Mouse (Mus musculus) cerebellum, adult 11 months (tissue): ENCODE results near the gene Arid3c.
A peak's percentile ranks its signal among the peaks of the same experiment; 100 is the strongest.

Experiments
- DNase-seq: peaks from one replicate; pipeline ENCODE4 v3.0.0; 2022

The Arid3c gene

DNA sequence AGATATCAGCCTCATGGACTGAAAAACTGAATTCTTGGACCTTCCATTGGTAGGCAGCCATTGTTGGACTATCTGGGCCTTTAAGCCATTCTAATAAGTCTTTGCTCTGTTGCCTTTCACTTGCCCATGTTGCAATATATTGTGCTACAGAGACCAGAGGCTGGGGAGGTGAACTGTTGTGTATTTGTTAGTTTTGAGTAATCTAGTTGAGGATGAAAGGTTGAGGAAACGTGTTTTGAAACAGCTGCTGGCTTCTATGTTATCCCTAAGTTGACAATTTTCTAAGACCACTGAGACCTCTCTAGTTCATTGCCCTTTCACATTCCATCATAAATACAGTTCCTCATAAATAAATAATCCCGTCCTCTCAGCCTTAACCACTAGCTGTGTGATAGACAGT, 13.2 kb upstream of the Arid3c start:
- no peak for DNase-seq

DNA sequence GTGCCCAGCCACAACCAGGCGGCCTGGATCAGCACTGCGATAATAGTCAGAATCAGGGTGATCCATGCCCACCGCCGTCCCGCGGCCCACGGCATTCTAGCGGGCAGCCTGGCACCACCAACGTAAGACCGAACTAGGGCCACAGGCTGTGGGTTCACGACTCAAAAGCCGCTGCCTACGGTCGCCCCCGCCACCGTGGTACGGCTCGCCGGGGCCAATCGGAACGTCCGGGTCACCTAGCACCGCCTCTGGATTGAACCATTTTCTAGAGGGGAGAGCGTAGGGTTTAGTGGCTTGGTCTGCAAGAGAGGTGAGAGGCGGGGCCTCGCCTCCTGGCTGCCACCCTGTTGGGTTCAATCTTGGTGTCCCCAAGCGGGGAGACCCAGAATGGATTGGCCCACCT, 10.2 kb upstream of the Arid3c start:
- DNase-seq, result peak; percentile 93

- DNase-seq, result peak; percentile 57
Measured at GRCm38 (mm10) chr4:41740380-41741157, 9.6 kb upstream of the Arid3c start.

DNA sequence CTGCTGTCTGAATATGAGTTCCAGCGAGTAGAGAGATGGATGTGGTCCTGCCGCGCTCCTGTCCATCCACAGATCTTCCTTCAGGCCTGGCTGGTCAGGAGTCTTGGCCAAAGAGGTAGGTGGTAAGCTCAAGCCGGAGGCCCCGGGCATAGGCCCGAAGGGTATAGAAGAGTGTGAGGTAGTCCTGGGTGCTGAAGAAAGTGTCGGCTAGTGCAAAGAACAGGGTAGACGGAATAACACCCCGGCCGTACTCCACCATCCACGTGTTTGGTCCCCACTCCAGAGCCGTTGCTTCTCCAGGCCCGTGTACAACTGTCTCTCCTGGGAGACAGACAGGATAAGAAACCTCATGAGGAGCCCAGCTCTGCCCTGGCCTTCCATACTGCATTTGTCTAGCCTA, 8.3 kb upstream of the Arid3c start:
- no peak for DNase-seq

- DNase-seq, result no peak
Measured at GRCm38 (mm10) chr4:41738256-41738603, 7.3 kb upstream of the Arid3c start.

- DNase-seq, result peak; percentile 57
Measured at GRCm38 (mm10) chr4:41737602-41738255, 6.8 kb upstream of the Arid3c start.

- no peak for DNase-seq
Measured at GRCm38 (mm10) chr4:41726826-41727621, 3.9 kb downstream of the Arid3c start.

GRCm38 (mm10) chr4:41722918-41723351, 8.0 kb downstream of the Arid3c start, which contains the start of gene Dctn3:
Gene Dctn3, minus strand, starts transcription at chr4:41723170.
- peak; percentile 87 for DNase-seq

- DNase-seq, result no peak
Measured at GRCm38 (mm10) chr4:41716834-41717233, 14.1 kb downstream of the Arid3c start.

- DNase-seq, result no peak
Measured at GRCm38 (mm10) chr4:41715596-41715995, 15.3 kb downstream of the Arid3c start.

DNA sequence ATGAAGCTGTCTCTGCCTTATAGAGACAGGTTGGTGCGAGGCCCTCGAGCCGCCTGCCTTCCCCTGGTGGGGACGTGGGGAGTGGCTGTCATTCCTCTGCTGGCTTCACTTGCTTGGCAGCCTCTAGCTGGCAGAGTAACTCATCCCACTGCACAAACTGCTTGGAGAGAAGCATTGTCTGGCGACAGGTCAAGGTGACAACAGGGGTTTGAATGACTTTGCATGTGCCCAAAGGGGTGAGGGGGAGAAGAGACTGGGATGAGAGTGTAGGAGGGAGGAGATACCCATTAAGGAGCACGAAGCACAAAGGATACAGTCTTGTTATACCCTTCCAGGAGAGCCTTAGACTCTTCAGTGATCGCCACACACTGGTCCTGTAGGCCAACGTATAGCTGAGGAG, 15.9 kb downstream of the Arid3c start:
- no peak for DNase-seq

DNA sequence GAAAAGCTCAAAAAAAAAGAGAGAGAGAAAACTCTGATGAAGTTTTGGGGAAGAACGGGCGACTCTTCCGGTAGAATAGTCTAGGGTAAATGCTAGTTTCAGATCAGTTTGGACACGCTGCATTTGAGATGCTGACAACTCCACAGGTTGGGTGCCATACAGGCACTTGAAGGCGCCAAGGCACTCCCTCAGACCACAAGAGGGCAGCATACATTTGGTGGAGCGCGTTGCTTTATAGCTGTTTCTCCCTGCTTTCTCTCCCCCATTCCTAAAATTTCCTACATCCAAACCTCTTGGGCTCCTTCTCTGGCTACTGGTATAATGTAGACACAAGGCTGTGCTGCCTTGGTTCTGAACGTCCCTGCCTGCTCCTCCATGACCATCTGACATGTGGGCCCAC, 16.7 kb downstream of the Arid3c start:
- DNase-seq, result peak; percentile 66

GRCm38 (mm10) chr4:41713197-41714067, 17.5 kb downstream of the Arid3c start, which contains the start of gene Rpp25l:
Gene Rpp25l, minus strand, starts transcription at chr4:41713534.
- peak; percentile 85 for DNase-seq

GRCm38 (mm10) chr4:41712421-41713196, 18.3 kb downstream of the Arid3c start:
- no peak for DNase-seq

DNA sequence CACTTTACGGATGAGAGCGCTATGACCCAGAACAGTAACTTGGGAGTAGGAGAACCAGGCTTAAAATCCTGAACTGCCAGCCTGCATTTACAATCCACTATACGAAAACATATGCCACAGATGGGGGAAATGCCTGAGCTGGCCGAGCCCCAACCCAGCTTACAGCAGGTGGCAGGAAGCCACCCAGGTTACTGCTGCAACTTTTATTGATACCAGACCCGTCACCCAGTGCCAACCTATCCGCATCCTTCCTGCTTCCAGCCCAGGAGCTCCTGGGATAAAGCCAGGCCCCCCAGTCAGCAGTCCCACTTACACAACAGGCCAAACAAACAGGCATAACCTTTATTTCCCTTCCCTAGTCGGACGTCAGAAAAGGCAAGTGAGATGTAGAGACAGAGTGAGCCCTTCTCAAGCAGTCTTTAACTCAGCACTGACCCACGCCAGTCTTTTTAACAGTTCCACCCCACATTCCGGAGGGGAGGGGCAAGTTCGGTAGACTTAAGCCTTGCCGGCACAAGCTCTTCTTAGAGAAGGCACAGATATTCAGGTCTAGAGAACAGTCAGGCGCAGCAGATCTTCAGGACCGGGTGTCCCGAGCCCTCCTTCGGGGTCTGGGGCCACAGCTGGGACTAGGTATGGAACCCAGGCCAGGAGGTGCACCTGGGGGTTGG, 19.1 kb downstream of the Arid3c start:
- peak; percentile 54 for DNase-seq

DNA sequence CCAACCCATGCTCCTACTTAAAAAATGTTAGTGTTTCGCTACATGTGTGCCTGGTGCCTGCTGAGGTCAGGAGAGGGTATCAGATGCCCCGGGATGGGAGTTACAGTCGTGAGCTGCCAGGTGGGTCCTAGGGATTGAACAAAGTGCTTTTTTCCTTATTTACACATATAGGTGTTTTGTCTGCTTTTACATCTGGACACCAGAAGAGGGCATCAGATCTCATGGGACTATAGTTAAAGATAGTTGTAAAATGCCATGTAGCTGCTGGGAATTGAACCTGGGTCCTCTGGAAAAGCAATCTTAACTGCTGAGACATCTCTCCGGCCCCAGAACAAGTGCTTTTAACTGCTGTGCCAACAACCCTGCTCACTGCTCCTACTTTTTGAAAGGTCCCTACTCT, 20.7 kb downstream of the Arid3c start:
- DNase-seq, result no peak

- DNase-seq, result no peak
Measured at GRCm38 (mm10) chr4:41708192-41708745, 22.7 kb downstream of the Arid3c start.

- DNase-seq, result peak; percentile 76
Measured at GRCm38 (mm10) chr4:41707011-41707535, 23.9 kb downstream of the Arid3c start.

- no peak for DNase-seq
Measured at GRCm38 (mm10) chr4:41705922-41706754, 24.8 kb downstream of the Arid3c start.

- DNase-seq, result no peak
Measured at GRCm38 (mm10) chr4:41704651-41705050, 26.3 kb downstream of the Arid3c start.
